Mouse (Mus musculus) thymus, adult 2 months (tissue): ENCODE data around the gene Olfml2b. TPM values are rescaled to one million over a fixed set of nuclear protein-coding genes. Genes with fewer than 3 reads are reported as not detected.

Experiments used
- DNase-seq: peaks from one replicate; pipeline ENCODE4 v3.0.0; 2021
- H3K27ac ChIP-seq: fragments of 200-500 bp; 2 replicates; pipeline ENCODE4 v1.5.1; 2012; ENCODE audit warnings: low read length, control low read depth; ENCODE audit not compliant: control insufficient read depth, insufficient read depth
- H3K27me3 ChIP-seq: fragments of 200-500 bp; 2 replicates; pipeline ENCODE4 v1.6.1; 2012; ENCODE audit warnings: mild to moderate bottlenecking, low read length, moderate library complexity, mixed read lengths; ENCODE audit not compliant: control insufficient read depth, insufficient read depth
- H3K36me3 ChIP-seq: fragments of 200-500 bp; 2 replicates; pipeline ENCODE4 v1.6.1; 2012; ENCODE audit warnings: mild to moderate bottlenecking, low read length, moderate library complexity; ENCODE audit not compliant: control insufficient read depth, insufficient read depth
- H3K4me1 ChIP-seq: fragments of 200-500 bp; replicated peaks from 2 replicates; pipeline ENCODE4 v1.6.1; 2012; ENCODE audit warnings: low read length; ENCODE audit not compliant: control insufficient read depth, insufficient read depth
- H3K4me3 ChIP-seq: fragments of 200-500 bp; 2 replicates; pipeline ENCODE4 v1.5.1; 2012; ENCODE audit warnings: mild to moderate bottlenecking, low read length, control low read depth, moderate library complexity; ENCODE audit not compliant: control insufficient read depth, insufficient read depth
- CTCF ChIP-seq: fragments of 200-500 bp; IDR thresholded peaks from 2 replicates; pipeline ENCODE4 v1.5.1; 2012; ENCODE audit warnings: mild to moderate bottlenecking, control low read depth, low read length, moderate library complexity, borderline replicate concordance; ENCODE audit not compliant: control insufficient read depth, poor library complexity, insufficient read depth; ENCODE audit errors: extremely low read depth
- POLR2A ChIP-seq: fragments of 200-500 bp; IDR thresholded peaks from 2 replicates; pipeline ENCODE4 v1.6.1; 2012; ENCODE audit warnings: mild to moderate bottlenecking, low read length, control low read depth, moderate library complexity; ENCODE audit not compliant: control insufficient read depth, poor library complexity, insufficient read depth; ENCODE audit errors: extremely low read depth
- WGBS: fragments of 180-500 bp; shearing (Covaris S2); methylation state at CpG from one replicate; pipeline ENCODE4 v1.1.7; 2018; 5-methylcytosine and 5-hydroxymethylcytosine counted together
- polyA plus RNA-seq: library from polyadenylated mRNA; depleted of rRNA; stranded (reverse); fragments of >200 nt; gene quantifications from 2 replicates; pipeline ENCODE4 v1.2.3, GENCODE M21; 2012

The Olfml2b gene
- polyA plus RNA-seq, 1 experiment, result 4.8 TPM

DNA sequence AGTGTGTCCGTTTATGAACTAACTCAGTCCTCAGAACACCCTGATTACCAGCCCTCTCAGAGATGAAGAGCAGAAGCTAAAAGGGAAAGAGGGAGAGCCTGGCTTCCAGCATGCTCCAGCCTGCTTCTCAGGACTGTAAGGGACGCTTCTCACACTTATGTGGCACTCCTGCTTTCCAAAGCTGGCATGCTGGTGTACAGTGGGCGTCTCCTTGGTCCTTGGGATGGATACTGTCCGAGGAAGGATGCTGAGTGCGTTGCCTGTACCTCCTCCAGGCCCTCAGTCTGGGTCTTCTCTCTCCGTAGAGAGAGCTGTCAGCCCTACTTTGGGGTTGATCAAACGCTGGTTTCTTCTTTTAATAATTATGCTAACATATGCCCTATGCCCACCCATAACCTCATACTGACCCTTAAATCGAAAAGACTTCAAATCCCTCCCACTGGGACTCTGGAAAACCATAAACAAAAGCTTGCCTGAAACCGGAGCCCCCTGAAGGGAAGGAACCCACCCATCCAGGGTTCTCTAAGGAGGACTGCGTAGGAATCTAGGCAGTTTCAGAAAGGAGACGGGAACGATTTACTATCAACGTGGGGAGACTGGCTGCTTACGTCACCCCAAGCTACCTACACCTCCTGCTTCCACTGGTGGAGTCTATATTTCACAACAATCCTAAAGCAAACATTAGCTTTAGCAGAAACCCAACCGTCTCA lies 1.7 kb downstream of the Olfml2b start:
- Histone ChIP-seq H3K4me3 (no peak overlapping the region), H3K4me1 (peaks cover 5% of the 10 kb centered on the region; the same call in 1 of the 2 replicates), H3K27me3 (peaks cover 7% of the 10 kb centered on the region; the same call in 1 of the 2 replicates), H3K27ac (no peak overlapping the region), H3K36me3 (no peaks in the 10 kb centered on the region)
- WGBS, result 83% methylated on average over 15 of the region's 15 CpGs
- no peak for DNase-seq
- TF ChIP-seq POLR2A (no peak), CTCF (no peak)

DNA sequence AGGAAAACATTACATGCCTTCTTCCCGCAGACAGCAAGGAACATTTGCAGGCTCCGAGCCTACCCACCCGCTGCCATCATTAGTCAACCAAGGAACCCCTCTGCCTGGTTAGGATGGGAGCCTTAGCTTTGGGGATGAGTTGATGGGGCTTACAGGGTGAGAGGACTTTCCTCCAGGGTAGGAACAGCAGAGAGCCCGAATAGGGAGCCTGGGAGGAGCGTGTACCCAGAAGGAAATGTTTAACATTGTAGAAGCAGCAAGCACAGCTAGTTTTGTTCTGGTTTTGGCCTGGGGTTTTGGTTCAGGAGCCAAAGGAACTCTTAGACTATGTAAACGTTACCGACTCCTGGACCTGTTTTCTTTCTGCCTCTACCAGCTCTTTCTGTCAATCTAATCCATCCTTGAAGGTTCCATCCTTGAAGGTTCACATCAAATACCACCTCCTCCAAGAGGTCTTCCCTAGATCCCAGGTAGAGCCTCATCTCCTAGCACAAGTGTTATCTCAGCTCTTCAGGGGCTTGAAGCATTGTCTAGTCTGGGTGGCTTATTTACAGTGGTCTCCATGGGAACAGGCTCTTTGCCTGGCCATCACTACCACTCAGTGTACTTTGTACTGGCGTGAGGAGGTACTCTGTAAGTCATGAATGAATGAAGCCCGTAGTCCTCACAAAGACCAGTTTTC lies 2.4 kb downstream of the Olfml2b start:
- Histone ChIP-seq H3K4me3 (no peak overlapping the region), H3K4me1 (peaks cover 5% of the 10 kb centered on the region; the same call in 1 of the 2 replicates), H3K36me3 (no peaks in the 10 kb centered on the region), H3K27me3 (peaks cover 7% of the 10 kb centered on the region; the same call in 1 of the 2 replicates), H3K27ac (no peak overlapping the region)
- WGBS, result 93% methylated on average over 9 of the region's 9 CpGs
- DNase-seq, result no peak
- no peak for TF ChIP-seq CTCF
- no peak for TF ChIP-seq POLR2A

DNA sequence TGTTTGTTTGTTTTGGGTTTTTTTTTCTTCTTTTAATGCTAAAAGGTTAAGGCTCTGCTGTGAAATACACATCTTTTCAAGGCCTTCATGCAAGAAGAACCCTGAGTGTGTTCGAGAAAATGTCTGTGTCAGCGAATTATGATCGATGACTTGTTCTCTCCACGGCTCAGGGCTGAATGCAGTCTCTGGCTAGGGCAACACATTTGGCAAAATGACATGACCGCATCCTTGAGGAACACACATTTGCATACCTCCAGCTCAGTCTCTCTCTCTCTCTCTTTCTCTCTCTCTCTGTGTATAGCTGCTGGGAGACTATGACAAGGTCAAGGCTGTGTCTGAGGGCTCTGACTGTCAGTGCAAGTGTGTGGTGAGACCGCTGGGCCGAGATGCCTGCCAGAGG lies 3.0 kb downstream of the Olfml2b start:
- Histone ChIP-seq H3K27me3 (peaks cover 7% of the 10 kb centered on the region; the same call in 1 of the 2 replicates), H3K27ac (no peak overlapping the region)

DNA sequence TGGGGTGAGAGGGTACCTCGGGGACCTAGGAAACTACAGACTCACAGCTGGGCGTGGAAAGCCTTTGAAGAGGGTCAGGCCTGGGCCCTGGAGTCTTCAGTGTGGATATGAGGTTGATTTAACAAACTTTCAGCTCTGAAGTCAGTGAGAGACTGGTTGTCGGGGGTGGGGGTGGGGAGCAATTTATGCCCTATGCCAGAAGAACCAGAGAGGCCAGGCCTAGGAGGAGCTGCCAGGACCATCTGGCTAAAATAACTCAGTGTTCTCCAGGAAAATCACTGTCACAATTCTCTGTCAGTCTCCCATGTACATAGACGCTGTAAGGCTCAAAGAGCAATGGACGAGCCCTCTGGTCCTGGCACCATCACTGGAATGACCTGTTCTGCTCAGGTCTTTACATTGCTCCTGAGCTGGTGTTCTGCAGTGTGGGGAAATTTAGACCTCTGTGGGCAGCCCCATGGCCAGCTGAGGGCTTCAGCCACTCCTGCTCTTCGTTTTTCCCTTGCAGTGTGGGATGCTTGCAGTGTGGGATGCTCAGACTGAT lies 3.7 kb downstream of the Olfml2b start:
- H3K4me1 ChIP-seq, result peaks cover 5% of the 10 kb centered on the region; the same call in 1 of the 2 replicates
- no peak overlapping the region for H3K27ac ChIP-seq
- peaks cover 7% of the 10 kb centered on the region; the same call in 1 of the 2 replicates for H3K27me3 ChIP-seq
- no peaks in the 10 kb centered on the region for H3K36me3 ChIP-seq
- 86% methylated on average over 6 of the region's 6 CpGs for whole genome bisulfite sequencing
- TF ChIP-seq POLR2A (no peak), CTCF (no peak)
- no peak for DNase-seq
- H3K4me3 ChIP-seq, result no peak overlapping the region

More for the DNA sequence above, 3.0 kb downstream of the Olfml2b start:
- Histone ChIP-seq H3K4me1 (peaks cover 5% of the 10 kb centered on the region; the same call in 1 of the 2 replicates), H3K4me3 (no peak overlapping the region), H3K36me3 (no peaks in the 10 kb centered on the region)
- DNase-seq, result no peak
- TF ChIP-seq CTCF (no peak), POLR2A (no peak)
- 91% methylated on average over 7 of the region's 7 CpGs for WGBS

DNA sequence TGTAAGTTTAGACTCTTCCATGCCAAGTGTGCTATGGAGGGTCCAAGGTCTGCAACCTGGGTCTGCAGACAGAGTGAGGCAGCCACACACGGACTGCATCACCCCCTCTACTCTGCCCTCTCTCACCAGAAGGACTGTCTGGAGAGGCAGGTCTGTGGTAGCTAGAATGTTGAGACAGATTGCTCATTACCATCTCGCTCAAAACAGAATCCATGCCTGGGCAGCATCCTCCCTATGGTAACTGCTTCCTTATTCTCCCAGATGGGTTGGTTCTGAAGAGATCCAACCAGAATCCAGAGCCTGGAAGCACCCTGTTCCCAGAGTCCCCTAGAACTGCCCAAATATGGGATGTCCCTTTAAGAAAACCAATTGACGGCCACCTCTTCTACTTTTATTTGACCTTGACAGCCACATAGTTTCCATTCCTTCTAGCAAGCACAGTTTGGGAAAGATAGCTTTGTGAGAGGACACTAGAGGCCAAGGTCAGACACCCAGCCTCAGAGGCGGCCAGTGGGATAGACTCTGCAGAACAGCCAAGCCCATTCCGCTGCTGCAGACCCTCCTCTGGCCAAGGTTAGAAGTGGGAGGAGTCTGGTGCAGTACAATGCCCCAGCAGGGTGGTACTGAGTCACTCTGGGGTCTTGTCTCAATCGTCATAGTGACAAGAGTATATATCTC lies 6.9 kb downstream of the Olfml2b start:
- Histone ChIP-seq H3K27me3 (no peaks in the 10 kb centered on the region), H3K4me1 (no peaks in the 10 kb centered on the region), H3K4me3 (no peak overlapping the region), H3K36me3 (no peaks in the 10 kb centered on the region), H3K27ac (no peak overlapping the region)
- TF ChIP-seq POLR2A, result no peak
- no peak for TF ChIP-seq CTCF
- WGBS, result 94% methylated on average over 6 of the region's 6 CpGs
- no peak for DNase-seq

DNA sequence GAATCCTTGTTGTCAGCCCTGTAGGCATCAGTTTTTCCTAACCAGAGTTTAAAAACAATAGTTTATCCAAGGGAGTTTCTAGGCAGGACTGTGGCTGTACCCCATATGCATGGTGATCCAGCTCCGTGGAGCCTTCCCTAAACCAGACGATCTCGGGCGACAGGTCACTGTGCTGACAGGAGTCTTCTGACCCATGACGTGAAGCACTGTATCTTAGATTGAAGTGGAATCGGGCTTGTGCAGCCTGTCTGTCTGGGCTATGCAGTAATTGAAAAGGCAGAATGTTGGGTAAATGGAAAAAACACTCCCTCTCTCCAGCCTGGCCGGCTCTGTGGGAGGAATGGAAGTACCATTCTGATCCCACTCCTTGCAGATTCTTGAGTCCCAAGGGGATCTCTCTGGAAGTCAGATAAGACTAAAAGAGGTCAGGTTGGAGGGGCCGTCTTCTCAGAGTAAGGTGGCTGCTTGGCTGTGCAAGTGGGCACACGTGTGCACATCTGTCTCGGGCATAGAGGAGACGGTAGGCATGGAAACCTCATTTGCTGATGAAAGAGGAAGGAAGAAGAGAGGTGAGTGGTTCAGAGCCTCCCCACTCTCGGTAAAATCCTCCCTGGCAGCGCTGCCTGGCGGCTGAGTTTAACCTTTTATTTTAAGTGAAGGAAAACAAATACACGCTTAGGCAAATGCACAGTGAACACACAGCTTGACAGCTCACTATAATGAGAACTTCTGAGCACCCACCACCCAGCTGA lies 7.8 kb downstream of the Olfml2b start:
- Histone ChIP-seq H3K27ac (no peak overlapping the region), H3K4me3 (no peak overlapping the region), H3K36me3 (no peaks in the 10 kb centered on the region), H3K27me3 (no peaks in the 10 kb centered on the region), H3K4me1 (no peaks in the 10 kb centered on the region)
- 42% methylated on average over 15 of the region's 15 CpGs for WGBS
- TF ChIP-seq POLR2A (no peak), CTCF (no peak)
- no peak for DNase-seq
